Mouse (Mus musculus) cerebellum, adult 2 months (tissue): Measurements from ENCODE around the gene Mamdc2.

Experiments
- CTCF ChIP-seq: fragments of 200-500 bp; IDR thresholded peaks from 2 replicates; pipeline ENCODE4 v1.5.1; 2011; ENCODE audit warnings: low read depth, mild to moderate bottlenecking, control low read depth, low read length, moderate library complexity, borderline replicate concordance; ENCODE audit not compliant: insufficient read depth
- POLR2A ChIP-seq: fragments of 200-500 bp; IDR thresholded peaks from 2 replicates; pipeline ENCODE4 v1.6.1; 2011; ENCODE audit warnings: low read length, control low read depth, borderline replicate concordance; ENCODE audit not compliant: insufficient read depth

DNA sequence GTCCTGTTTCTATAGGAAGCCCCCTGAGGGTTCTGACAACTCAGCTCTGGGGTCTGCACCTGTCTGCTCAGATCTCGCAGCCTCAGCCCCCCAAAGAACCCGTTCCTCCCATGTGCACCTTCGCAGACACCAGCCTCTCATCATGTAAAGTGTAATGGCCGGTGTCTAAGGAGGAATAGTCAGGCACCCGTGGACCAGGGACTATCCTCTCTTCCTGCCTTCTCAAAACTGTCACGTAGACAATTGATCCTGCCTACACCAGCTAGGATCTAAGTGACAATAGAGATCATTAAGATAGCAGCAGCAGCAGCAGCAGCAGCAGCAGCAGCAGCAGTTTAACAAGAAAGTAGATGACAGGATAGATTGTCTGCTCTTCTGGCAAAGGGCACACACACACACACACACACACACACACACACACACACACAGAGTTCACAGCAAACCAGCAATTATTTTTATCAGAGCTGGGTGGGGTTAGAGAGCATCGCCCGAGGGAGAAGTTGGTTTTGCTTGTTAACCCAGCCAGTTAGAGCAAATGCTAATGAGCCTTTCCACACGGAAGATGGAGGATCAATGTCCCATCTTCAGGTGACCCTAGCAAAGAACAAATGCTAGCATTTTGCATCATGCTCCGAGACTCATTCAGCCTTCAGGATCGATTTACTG, 71.6 kb downstream of the Mamdc2 start:
- TF ChIP-seq CTCF (no peak), POLR2A (no peak)
